Mouse (Mus musculus): ENCODE results near the gene Ankrd7. TPM values are rescaled to one million over a fixed set of nuclear protein-coding genes. Genes with fewer than 3 reads are reported as not detected.
"Not testable (repeated sequence)": the region's sequence is repeated elsewhere in the genome, so short reads cannot be mapped to it uniquely, and the experiment has no call there.

Ankrd7 gene
- total RNA-seq (2017): not detected in 2 replicates

DNA sequence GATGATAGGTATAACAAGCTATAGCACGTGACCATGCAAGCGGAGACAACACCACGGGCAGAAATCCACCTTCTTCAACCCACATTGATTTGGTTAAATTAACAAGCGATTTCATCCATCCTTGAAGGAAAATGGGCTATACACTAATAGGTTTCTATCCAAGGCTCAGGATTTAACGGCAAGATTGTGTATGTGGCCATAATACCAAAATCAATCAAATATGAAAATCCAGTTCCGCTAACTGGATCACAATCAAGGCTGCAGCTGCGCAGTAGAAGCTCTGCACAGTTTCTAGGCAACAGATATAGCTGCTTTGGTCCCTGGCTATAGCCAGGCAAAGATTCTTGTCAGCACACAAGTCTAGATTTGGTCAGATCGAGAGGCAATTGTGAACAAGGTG, at the start of gene Ankrd7:
Ankrd7 (plus strand) TSS at position 301 of the 400 bp plus-strand sequence.
- ATAC-seq (ENCODE audit: extremely low read depth, insufficient number of reproducible peaks, low FRiP score, poor library complexity, severe bottlenecking): no peak

DNA sequence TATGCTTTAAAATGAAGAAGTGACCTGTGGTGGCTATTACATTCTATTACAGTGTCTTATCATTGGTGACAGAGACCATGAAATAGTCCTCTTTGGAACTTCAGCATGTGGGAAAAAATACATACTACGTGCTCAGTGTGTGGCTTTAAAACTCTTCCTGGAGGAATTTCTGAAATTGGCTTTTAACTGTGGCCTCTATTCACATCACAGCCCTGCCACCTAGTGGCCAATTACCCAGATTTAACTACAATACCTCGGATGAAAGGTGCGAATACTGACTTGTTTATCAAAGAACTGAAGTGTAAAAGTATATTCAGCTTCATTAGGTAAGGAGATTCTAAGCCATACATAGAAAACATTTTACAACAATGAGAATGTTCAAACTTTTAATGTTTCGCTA, 46.8 kb upstream of the Ankrd7 start:
- no peak for ATAC-seq (ENCODE audit: extremely low read depth, insufficient number of reproducible peaks, low FRiP score, poor library complexity, severe bottlenecking)

DNA sequence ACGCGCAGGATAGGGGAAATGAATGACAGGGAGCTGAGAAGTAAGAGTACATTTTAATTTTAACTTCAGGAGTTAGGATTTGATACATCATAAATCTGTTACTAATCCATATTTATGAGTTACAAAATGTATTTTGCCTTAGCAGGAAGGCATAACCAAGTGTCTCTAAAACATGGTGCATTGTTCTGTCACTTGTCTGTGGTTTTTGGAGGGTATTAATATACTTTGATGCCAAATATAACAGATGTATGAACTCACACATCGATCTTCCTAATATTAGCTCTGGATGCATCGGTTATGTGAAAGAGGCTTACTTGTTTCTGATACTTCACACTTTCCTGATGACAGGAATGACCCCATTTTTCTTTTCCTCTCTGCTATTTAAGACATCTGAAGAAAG, 45.9 kb upstream of the Ankrd7 start:
- no peak for ATAC-seq (ENCODE audit: extremely low read depth, insufficient number of reproducible peaks, low FRiP score, poor library complexity, severe bottlenecking)

DNA sequence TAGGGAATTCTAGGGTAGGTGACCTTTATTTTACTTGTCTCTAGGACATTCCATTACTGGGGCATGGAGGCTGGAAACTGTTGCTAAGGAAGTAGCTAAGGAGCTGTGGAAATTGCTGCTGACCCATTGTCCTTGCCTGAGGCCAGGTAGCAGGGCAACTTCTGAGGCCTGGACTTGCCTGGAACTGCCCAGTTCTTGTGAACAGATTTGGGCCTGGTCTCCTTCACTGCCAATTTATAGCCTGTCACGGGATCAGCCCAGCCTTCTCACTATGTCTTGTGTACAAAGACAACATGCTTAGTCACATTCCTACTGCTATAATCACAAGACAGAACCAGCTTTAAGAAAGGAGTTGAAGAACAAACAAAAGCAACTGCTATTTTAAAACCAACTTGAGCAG, 43.3 kb upstream of the Ankrd7 start:
- no peak for ATAC-seq (ENCODE audit: extremely low read depth, insufficient number of reproducible peaks, low FRiP score, poor library complexity, severe bottlenecking)

DNA sequence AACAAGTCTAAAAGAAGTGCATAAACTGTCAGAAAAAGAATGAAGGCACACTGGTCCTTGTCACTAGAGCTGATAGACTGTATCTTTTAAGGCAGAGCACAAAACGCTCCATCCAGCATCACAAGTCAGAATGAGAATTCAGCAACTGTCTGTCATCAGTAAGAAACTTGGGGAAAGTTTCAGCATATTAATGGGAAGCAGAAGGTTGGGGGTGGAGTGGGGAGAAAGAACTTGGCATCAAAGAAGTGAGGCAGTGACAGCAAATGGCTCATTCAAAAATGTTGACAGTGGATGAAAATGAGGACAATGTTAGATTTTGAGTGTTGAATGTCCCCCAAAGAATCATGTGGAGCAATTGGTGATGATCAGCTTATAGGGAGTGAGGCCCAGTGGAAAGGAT, 33.2 kb upstream of the Ankrd7 start:
- no peak for ATAC-seq (ENCODE audit: extremely low read depth, insufficient number of reproducible peaks, low FRiP score, poor library complexity, severe bottlenecking)

DNA sequence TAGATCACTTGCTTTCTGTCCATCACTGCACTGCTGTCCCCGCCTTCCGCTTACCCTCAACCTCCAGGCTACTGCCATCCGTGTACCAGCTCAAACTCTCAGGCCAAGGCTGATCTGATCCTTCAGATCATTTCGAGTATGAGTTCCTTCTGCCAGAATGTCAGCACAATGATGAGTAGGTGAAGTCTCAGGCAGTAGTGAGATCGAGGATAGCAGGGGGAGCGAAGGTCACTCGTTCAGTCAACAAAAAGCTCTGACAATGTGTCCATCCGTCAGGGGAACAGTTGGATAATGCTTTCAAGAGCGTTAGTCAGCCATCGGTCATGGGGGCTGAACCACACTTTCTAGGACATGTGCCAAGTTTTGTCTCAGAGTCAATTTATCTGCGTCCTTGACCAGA, 21.6 kb upstream of the Ankrd7 start:
- ATAC-seq (ENCODE audit: extremely low read depth, insufficient number of reproducible peaks, low FRiP score, poor library complexity, severe bottlenecking): not testable (repeated sequence)

DNA sequence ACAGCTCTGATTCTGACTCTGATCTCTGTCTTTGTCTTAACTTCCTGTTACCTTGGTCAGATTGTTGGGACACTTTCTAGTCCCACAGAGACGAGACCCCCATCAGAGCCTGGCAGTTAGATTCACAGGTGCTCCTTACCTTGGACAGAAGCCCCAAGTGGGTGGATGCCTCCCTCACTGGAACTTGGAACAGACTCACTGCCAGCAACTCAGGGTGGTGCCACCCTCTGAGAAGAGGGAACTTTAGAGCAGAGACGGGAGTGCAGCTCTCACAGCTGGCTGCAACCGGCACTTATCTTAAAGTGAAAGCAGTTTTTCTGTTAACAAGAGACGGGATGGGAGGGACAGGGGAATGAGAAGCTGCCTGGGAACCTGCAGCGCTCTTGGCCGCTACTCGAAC, 20.5 kb upstream of the Ankrd7 start:
- ATAC-seq (ENCODE audit: extremely low read depth, insufficient number of reproducible peaks, low FRiP score, poor library complexity, severe bottlenecking): not testable (repeated sequence)

DNA sequence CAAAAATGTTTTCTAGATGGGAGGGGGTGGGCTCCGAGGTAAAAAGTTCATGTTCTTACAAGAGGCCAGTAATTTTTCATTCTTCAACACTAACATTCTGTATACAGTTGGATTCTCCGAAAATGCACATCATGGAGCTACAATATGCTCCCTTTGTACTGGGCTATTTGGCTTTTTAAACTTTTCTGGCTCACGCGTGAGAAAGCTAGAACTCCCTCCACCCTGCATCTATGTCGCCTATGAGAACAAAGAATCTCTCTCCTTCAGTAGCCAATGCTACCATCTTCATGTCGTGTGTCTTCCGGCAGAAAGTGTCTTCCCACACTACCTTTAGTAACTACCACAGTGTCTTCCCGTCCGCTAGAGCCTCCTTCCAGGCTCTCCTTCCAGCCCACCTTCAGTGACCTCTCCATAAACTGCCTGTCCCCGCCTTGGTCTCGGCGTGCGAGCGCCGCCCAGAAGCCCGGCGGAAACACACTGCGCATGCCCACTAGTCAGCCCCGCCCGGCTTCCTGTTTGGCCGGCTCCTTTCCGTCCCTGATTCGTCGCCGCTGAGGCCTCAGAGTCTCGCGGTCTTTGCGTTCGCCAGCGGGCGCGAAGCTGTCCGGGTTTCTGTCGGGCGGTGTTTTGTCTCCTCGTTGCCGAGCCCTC, 17.9 kb upstream of the Ankrd7 start, which contains the start of gene Lsm8:
Lsm8 (plus strand) TSS at position 529 of the 651 bp plus-strand sequence.
- ATAC-seq (ENCODE audit: extremely low read depth, insufficient number of reproducible peaks, low FRiP score, poor library complexity, severe bottlenecking): peak; percentile 98

DNA sequence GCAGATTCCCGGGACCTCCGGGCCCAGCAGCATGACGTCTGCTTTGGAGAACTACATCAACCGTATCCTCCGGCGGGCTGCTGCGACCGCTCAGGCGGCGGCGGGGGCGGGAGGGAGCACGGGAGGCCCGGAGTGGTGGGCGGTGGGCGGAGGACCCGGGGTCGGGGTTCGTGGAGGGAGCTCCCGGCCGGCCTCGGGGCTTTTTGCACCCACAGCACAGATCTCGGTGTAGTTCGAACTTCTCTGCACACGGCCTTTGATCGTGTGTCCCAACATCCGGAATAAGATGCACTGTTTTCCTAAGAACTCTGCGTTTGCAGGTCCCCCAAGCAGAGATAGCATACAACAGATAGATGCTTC, 17.4 kb upstream of the Ankrd7 start:
- peak; percentile 16; the same call in 1 of the 2 replicates for ATAC-seq (ENCODE audit: extremely low read depth, insufficient number of reproducible peaks, low FRiP score, poor library complexity, severe bottlenecking)

DNA sequence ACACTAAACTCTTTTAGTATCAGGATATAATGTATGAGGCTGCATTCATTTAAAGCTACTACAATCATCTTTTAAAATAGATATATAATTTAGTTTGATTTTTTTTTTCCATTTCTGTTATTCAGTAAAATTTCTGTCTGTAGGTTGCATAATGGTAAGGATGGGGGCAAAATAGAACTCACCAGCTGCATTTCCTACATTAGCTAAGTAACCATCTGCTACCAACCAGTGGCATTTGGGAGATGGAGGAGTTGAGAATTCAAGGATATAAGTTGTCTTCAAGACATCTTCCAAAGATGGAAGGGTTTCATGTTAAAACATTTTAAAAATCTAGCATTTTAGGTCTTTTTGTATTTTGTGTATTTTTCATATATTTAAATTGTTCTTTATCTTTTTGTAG, 10.8 kb upstream of the Ankrd7 start:
- ATAC-seq (ENCODE audit: extremely low read depth, insufficient number of reproducible peaks, low FRiP score, poor library complexity, severe bottlenecking): no peak

DNA sequence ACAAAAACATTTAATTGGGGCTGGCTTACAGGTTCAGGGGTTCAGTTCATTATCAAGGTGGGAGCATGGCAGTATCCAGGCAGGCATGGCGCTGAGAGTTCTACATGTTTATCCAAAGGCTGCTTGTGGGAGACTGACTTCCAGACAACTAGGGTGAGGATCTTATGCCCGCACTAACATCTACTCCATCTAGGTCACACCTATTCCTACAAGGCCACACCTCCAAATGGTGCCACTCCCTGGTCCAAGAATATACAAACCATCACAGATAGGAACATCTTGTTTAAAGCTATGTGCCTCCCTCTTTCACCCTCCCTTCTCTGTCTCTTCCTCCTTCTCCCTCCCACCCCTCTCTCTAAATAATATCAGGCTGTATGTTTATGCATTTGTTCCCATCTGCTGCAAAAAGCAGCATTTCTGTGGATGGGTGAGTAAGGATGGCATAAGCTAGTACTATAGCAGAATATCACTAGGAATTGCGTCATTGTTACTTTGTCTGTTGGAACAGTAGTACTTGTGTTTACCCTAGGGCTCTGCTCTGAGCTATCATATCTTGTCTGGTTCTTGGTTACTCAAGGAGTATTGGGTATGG, 9.5 kb upstream of the Ankrd7 start:
- no peak for ATAC-seq (ENCODE audit: extremely low read depth, insufficient number of reproducible peaks, low FRiP score, poor library complexity, severe bottlenecking)

DNA sequence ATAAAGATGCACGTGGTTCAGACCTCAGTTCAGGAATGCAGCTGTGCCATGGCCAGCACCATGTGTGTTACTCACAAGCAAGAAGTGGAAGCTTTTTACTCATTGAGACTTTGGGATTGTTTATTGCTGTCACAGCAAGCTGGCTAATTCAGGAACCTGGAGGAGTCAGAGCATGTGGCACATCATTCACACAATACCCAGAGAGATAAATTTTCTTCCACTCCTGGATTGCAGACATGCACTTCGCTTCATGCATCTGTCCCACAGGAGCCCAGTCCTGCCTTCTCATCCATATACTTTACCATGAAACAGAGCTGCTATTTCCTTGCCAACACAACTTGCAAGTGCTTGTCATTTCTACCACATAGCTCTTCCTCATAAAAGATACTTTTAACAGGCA, 22.9 kb downstream of the Ankrd7 start:
- no peak for ATAC-seq (ENCODE audit: extremely low read depth, insufficient number of reproducible peaks, low FRiP score, poor library complexity, severe bottlenecking)

DNA sequence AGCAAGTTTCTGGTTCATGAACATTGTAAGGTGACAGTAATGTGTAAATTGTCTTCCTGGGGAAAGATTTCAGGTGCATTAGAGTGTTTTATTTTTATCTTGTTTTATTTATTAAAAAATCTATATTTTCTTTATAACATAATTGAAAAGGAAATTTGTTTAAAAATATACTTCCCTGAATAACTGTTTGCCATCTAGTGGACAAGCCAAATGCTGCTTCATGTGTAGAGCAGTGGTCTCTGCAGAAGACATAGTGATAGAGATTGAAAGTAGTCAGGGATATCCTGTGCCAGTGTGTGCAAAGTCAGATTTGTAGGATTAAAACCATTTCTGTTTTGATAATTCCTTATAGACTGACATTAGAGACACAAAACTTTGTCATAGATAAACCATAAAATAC, 28.0 kb downstream of the Ankrd7 start:
- ATAC-seq (ENCODE audit: extremely low read depth, insufficient number of reproducible peaks, low FRiP score, poor library complexity, severe bottlenecking): no peak

DNA sequence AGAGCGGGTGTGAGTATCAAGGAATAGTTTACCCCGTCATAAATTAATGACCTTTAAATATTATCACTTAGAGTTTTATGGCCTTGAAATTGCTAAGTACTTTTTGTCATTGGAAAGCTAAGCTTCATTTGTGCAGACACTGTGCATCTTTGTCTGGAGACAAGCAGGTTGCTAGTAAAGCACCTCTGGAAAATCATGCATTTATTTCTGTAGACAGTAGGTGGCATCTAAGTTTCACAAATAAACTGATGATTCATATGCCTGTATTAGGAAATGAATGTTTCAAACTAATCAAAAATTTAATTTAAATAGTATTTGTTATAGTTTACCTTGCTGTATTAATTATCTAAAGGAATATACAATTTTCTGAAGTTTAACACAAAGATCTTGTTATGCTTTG, 41.1 kb downstream of the Ankrd7 start:
- ATAC-seq (ENCODE audit: extremely low read depth, insufficient number of reproducible peaks, low FRiP score, poor library complexity, severe bottlenecking): no peak

DNA sequence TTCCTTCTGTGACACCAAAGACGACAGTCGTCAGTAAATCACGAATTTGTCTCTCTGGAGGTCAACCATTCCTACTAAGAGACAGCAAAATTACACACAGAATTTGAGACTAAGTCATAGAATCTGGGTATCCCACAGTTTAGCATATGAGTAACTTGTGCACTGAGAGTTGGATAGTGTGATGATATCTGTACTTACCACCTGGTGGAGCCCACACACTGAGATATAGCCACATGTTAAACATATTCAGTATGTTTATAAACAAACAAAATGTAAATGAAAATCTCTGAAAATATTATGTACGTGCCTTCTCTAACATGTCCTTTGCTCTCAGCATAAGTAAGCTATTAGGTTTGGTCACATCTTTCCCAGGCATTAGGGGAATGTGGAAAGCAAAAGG, 47.1 kb downstream of the Ankrd7 start:
- no peak for ATAC-seq (ENCODE audit: extremely low read depth, insufficient number of reproducible peaks, low FRiP score, poor library complexity, severe bottlenecking)

DNA sequence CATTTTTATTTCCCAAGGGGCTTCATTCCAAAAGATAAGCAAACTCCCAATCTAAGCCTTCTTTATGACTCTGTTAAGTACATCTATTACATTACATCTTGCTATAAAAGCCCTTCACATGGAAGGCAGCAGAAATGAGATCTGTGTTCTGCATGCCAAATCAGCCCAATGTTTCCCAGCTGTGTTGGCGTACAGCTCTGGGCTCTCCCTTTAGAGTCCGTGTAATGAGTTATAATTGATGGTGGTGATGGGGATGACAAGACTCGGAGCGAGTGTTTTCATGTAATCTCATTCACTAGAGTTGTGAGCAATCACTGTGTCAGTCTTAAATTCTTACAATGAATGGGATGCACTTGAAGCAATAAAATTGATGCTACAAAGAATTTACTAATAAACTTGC, 49.9 kb downstream of the Ankrd7 start:
- ATAC-seq (ENCODE audit: extremely low read depth, insufficient number of reproducible peaks, low FRiP score, poor library complexity, severe bottlenecking): no peak

DNA sequence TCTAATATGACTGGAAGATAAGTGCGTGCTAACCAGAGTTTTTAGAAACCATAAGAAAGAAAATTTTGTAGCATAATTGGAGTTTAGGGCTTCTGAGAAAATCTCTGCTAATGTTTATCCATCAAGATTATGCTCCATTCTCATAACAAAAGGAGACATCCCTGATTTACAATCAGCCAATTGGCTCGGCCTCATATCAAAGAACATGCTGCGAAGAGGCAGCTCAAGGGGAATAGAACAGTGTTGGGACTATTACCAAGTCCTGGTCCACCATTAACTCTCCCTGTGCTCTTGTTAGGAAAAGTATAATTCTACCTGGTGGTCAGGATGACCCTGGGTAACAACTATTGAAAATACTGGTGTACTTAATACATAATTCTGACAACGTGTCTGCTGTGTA, 50.4 kb downstream of the Ankrd7 start:
- no peak for ATAC-seq (ENCODE audit: extremely low read depth, insufficient number of reproducible peaks, low FRiP score, poor library complexity, severe bottlenecking)
